ENCODE assay signal across 9 mouse cellular contexts in the genomic region with DNA sequence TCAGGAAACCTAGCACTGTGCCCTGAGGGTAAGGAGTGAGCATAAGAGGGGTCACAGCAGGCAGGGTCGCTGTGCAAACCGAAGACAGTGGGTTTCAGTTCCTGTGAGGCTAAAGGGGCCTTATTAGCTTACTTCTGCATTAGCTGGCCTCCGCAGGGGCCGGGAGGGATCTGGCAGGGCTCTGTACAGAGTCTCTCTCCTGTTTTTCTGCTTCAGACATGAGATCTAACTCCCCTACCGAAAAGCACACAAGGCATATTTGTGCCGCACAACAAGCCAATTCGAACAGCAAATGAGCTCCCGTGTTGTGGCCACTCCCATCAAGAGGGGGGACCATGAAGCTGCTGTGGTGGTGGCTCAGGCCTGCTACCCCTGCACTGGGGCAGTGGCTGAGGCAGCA. TPM values are rescaled to one million over a fixed set of nuclear protein-coding genes. Genes with fewer than 3 reads are reported as not detected.
A peak's percentile ranks its signal among the peaks of the same experiment; 100 is the strongest.
DNase-seq lines count a peak whose midpoint lies in the region; ATAC-seq and TF ChIP-seq lines count a peak whose summit lies in the region.
"Had no signal": no experiment of that assay in that cellular context is flagged by ENCODE, and none has a peak within 500 bp of the region (broad histone marks: within the 10 kb centered on the region; RNA-seq: fewer than 3 reads in every experiment).

No protein-coding gene starts in this region.

- peak overlapping the region; percentile 14 for H3K9ac ChIP-seq in kidney, embryonic 16.5 days (replicated peaks; ENCODE audit: low read length)
- peak overlapping the region; percentile 57; the same call in 1 of the 2 replicates for H3K9ac ChIP-seq in ES-E14 (ENCODE audit: insufficient read depth, low read depth, low read length, poor library complexity, severe bottlenecking)
- no peak overlapping the region for H3K9ac ChIP-seq in forebrain, embryonic 15.5 days (replicated peaks)

- H3K27me3 ChIP-seq in kidney, embryonic 16.5 days (ENCODE audit: insufficient read depth, low read length) = no peaks in the 10 kb centered on the region
- 0 out of 2 replicates have a peak, but pooled peaks cover 3% of the 10 kb centered on the region for H3K27me3 ChIP-seq in forebrain, embryonic 15.5 days

- no peaks in the 10 kb centered on the region for H3K36me3 ChIP-seq in kidney, embryonic 16.5 days (ENCODE audit: insufficient read depth, low read length)
- H3K36me3 ChIP-seq in ES-E14 (ENCODE audit: control insufficient read depth, insufficient read depth, low read length, poor library complexity, severe bottlenecking) (no peaks in the 10 kb centered on the region), macrophage (ENCODE audit: inconsistent target) (no peaks in the 10 kb centered on the region)
- no peaks in the 10 kb centered on the region for H3K36me3 ChIP-seq in forebrain, embryonic 15.5 days

- WGBS in kidney, embryonic 16.5 days = 39% methylated on average over 8 of the region's 8 CpGs
- WGBS in forebrain, embryonic 15.5 days = 9% methylated on average over 8 of the region's 8 CpGs
- WGBS in macrophage (ENCODE audit: missing documents) = 3% methylated on average over 8 of the region's 8 CpGs

- no peak for DNase-seq in kidney, postnatal 14 days
- no peak for DNase-seq in ES-E14 (ENCODE audit: low read depth, low spot score)
- no peak for DNase-seq in ovary, postnatal 36 days (ENCODE audit: low spot score)
- no peak for DNase-seq in urinary bladder, postnatal 14 days (ENCODE audit: low spot score)
- no peak for DNase-seq in adrenal gland, postnatal 36 days

- peak overlapping the region; percentile 11 for H3K4me2 ChIP-seq in kidney, embryonic 16.5 days (replicated peaks; ENCODE audit: low read depth, low read length)
- H3K4me2 ChIP-seq in forebrain, embryonic 15.5 days (replicated peaks) = peak overlapping the region; percentile 12; the same call in 1 of the 2 replicates

- H3K79me2 ChIP-seq in macrophage (ENCODE audit: inconsistent target) = no peaks in the 10 kb centered on the region

- peak overlapping the region; percentile 62; the same call in 1 of the 2 replicates for H3K27ac ChIP-seq in kidney, embryonic 16.5 days (ENCODE audit: low read length)
- no peak overlapping the region; the same call in 1 of the 2 replicates for H3K27ac ChIP-seq in ES-E14 (ENCODE audit: insufficient read depth, low read depth, low read length, poor library complexity, severe bottlenecking)
- H3K27ac ChIP-seq in forebrain, embryonic 15.5 days (replicated peaks) = peak overlapping the region; percentile 42
- H3K27ac ChIP-seq in macrophage = peak overlapping the region; percentile 99

- in situ Hi-C loops in ES-E14 (cut with MboI; ENCODE audit: low sequenced_read_pairs in 2 of 2, unreplicated experiment in 2 of 2) = no loop called here

- no peak overlapping the region for H3K4me3 ChIP-seq in kidney, embryonic 16.5 days (ENCODE audit: low read length)
- H3K4me3 ChIP-seq in ES-E14 (ENCODE audit: insufficient read depth in 1 of 2, low read depth in 1 of 2, low read length in 2 of 2, poor library complexity in 1 of 2, severe bottlenecking in 1 of 2) = peak overlapping the region; percentile 53 to 58; a peak in 3 of 4 replicates
- H3K4me3 ChIP-seq in forebrain, embryonic 15.5 days = no peak overlapping the region
- no peak overlapping the region; the same call in 1 of the 2 replicates for H3K4me3 ChIP-seq in macrophage (ENCODE audit: inconsistent target)

- H3K9me3 ChIP-seq in kidney, embryonic 16.5 days (ENCODE audit: low read length) = no peaks in the 10 kb centered on the region
- H3K9me3 ChIP-seq in ES-E14 (ENCODE audit: control insufficient read depth, insufficient read depth, low read depth, low read length) = no peaks in the 10 kb centered on the region
- H3K9me3 ChIP-seq in forebrain, embryonic 15.5 days = no peaks in the 10 kb centered on the region

- peaks cover 51% of the 10 kb centered on the region for H3K4me1 ChIP-seq in kidney, embryonic 16.5 days (ENCODE audit: insufficient read depth, low read length)
- peaks cover 22 to 52% of the 10 kb centered on the region in 2 experiments for H3K4me1 ChIP-seq in ES-E14 (ENCODE audit: control insufficient read depth in 2 of 2, insufficient read depth in 2 of 2, low read length in 2 of 2, poor library complexity in 1 of 2)
- peaks cover 21% of the 10 kb centered on the region for H3K4me1 ChIP-seq in forebrain, embryonic 15.5 days

- no peak for ATAC-seq in kidney, embryonic 16.5 days (ENCODE audit: low FRiP score, low TSS enrichment)
- peak; percentile 44 for ATAC-seq in forebrain, embryonic 15.5 days (replicated peaks)

TF ChIP-seq in ES-E14, 5 proteins besides CTCF, POLR2A, EP300 and RAD21:
- TF ChIP-seq ZNF384 (IDR thresholded peaks at IDR 0.05; ENCODE audit: low read depth, low read length) (no peak), MAFK (IDR thresholded peaks at IDR 0.05; ENCODE audit: insufficient read depth, low read depth, low read length) (no peak), CHD2 (IDR thresholded peaks at IDR 0.05; ENCODE audit: low read depth, low read length) (no peak), ZC3H11A (IDR thresholded peaks at IDR 0.05; ENCODE audit: borderline replicate concordance, low read depth, low read length) (no peak), HCFC1 (IDR thresholded peaks at IDR 0.05; ENCODE audit: borderline replicate concordance, insufficient read depth, low read length) (no peak)

RNA-seq across cellular contexts. Expression of gene Tha1, which starts 5.6 kb away (rescaled TPM):
- 6.9 and 7.7 TPM in 2 replicates for polyA plus RNA-seq in kidney, embryonic 16.5 days (2015; fragmentation: Nextera tagmentation; extraction: Ambion mirVana)
- 1.2 and 3.1 TPM in 2 replicates for total RNA-seq in ES-E14 (2012; rRNA removed)
- 3.1 and 3.6 TPM in 2 replicates for polyA plus RNA-seq in forebrain, embryonic 15.5 days (2015; fragmentation: Nextera tagmentation; extraction: Ambion mirVana)
- 10 to 100 TPM; 12.7 to 60.0 (median 22.5) TPM for total RNA-seq in macrophage (2018; cell fraction: chromatin; rRNA removed)
- total RNA-seq in macrophage (2018; cell fraction: cytosol; rRNA removed) = 10 to 100 TPM in 1 of 26 experiments, 1 to 10 TPM in 25; 2.6 to 10.4 (median 6.4) TPM
- 10 to 100 TPM in 25 of 26 experiments, 1 to 10 TPM in 1; 9.3 to 48.0 (median 19.3) TPM for total RNA-seq in macrophage (2018; cell fraction: nucleus; rRNA removed)
- polyA plus RNA-seq in macrophage (2018) = 3.0 to 8.4 TPM (median 4.9 TPM) in 3 replicates
- 10 to 100 TPM; 10.3 to 13.3 TPM for total RNA-seq in adrenal gland, postnatal 36 days (2021)

RNA-seq across cellular contexts. Expression of gene Tmem235, which starts 18.3 kb away (rescaled TPM):
- polyA plus RNA-seq in kidney, embryonic 16.5 days (2015; fragmentation: Nextera tagmentation; extraction: Ambion mirVana) = not detected in 2 replicates
- 0.36 and 0.58 TPM in 2 replicates for total RNA-seq in ES-E14 (2012; rRNA removed)
- polyA plus RNA-seq in forebrain, embryonic 15.5 days (2015; fragmentation: Nextera tagmentation; extraction: Ambion mirVana) = not detected in 2 replicates
- total RNA-seq in macrophage (2018; cell fraction: chromatin; rRNA removed) = under 1 TPM in 2 of 26 experiments, not detected in 24; 0.45 to 0.88 TPM
- not detected for total RNA-seq in macrophage (2018; cell fraction: cytosol; rRNA removed)
- under 1 TPM in 1 of 26 experiments, not detected in 25; 0.37 TPM for total RNA-seq in macrophage (2018; cell fraction: nucleus; rRNA removed)
- polyA plus RNA-seq in macrophage (2018) = not detected in 3 replicates
- total RNA-seq in adrenal gland, postnatal 36 days (2021) = not detected
- polyA plus RNA-seq: gonadal fat pad, adult 2 months had no signal

RNA-seq across cellular contexts. Expression of gene Birc5, which starts 29.8 kb away (rescaled TPM):
- polyA plus RNA-seq in kidney, embryonic 16.5 days (2015; fragmentation: Nextera tagmentation; extraction: Ambion mirVana) = 284 and 298 TPM in 2 replicates
- total RNA-seq in ES-E14 (2012; rRNA removed) = 125 and 166 TPM in 2 replicates
- polyA plus RNA-seq in forebrain, embryonic 15.5 days (2015; fragmentation: Nextera tagmentation; extraction: Ambion mirVana) = 97.5 and 106 TPM in 2 replicates
- 10 to 100 TPM in 2 of 26 experiments, 1 to 10 TPM in 23, under 1 TPM in 1; 0.80 to 16.5 (median 4.9) TPM for total RNA-seq in macrophage (2018; cell fraction: chromatin; rRNA removed)
- total RNA-seq in macrophage (2018; cell fraction: cytosol; rRNA removed) = 10 to 100 TPM in 3 of 26 experiments, 1 to 10 TPM in 23; 1.3 to 12.6 (median 4.6) TPM
- 10 to 100 TPM in 1 of 26 experiments, 1 to 10 TPM in 25; 1.6 to 19.6 (median 3.5) TPM for total RNA-seq in macrophage (2018; cell fraction: nucleus; rRNA removed)
- 1.7 to 21.0 TPM (median 16.6 TPM) in 3 replicates for polyA plus RNA-seq in macrophage (2018)
- total RNA-seq in adrenal gland, postnatal 36 days (2021) = 1 to 10 TPM; 5.0 to 5.4 TPM

RNA-seq across cellular contexts. Expression of gene Tk1, which starts 53.0 kb away (rescaled TPM):
- 128 and 136 TPM in 2 replicates for polyA plus RNA-seq in kidney, embryonic 16.5 days (2015; fragmentation: Nextera tagmentation; extraction: Ambion mirVana)
- 77.5 and 89.3 TPM in 2 replicates for total RNA-seq in ES-E14 (2012; rRNA removed)
- 45.9 and 52.1 TPM in 2 replicates for polyA plus RNA-seq in forebrain, embryonic 15.5 days (2015; fragmentation: Nextera tagmentation; extraction: Ambion mirVana)
- 10 to 100 TPM in 14 of 26 experiments, 1 to 10 TPM in 11, under 1 TPM in 1; 0.92 to 30.5 (median 10.2) TPM for total RNA-seq in macrophage (2018; cell fraction: chromatin; rRNA removed)
- 1 to 10 TPM; 1.9 to 7.2 (median 3.2) TPM for total RNA-seq in macrophage (2018; cell fraction: cytosol; rRNA removed)
- total RNA-seq in macrophage (2018; cell fraction: nucleus; rRNA removed) = 10 to 100 TPM in 3 of 26 experiments, 1 to 10 TPM in 22, under 1 TPM in 1; 0.86 to 80.6 (median 3.9) TPM
- polyA plus RNA-seq in macrophage (2018) = 1.1 to 37.4 TPM (median 6.2 TPM) in 3 replicates
- total RNA-seq in adrenal gland, postnatal 36 days (2021) = 1 to 10 TPM; 7.9 to 8.8 TPM

RNA-seq across cellular contexts. Expression of gene Afmid, which starts 53.2 kb away (rescaled TPM):
- 5.8 and 6.1 TPM in 2 replicates for polyA plus RNA-seq in kidney, embryonic 16.5 days (2015; fragmentation: Nextera tagmentation; extraction: Ambion mirVana)
- 1.8 and 2.4 TPM in 2 replicates for total RNA-seq in ES-E14 (2012; rRNA removed)
- 5.3 and 6.4 TPM in 2 replicates for polyA plus RNA-seq in forebrain, embryonic 15.5 days (2015; fragmentation: Nextera tagmentation; extraction: Ambion mirVana)
- total RNA-seq in macrophage (2018; cell fraction: chromatin; rRNA removed) = 10 to 100 TPM in 23 of 26 experiments, 1 to 10 TPM in 3; 3.2 to 34.1 (median 21.9) TPM
- total RNA-seq in macrophage (2018; cell fraction: cytosol; rRNA removed) = 1 to 10 TPM; 1.0 to 3.6 (median 2.4) TPM
- 10 to 100 TPM in 12 of 26 experiments, 1 to 10 TPM in 14; 3.3 to 19.8 (median 9.4) TPM for total RNA-seq in macrophage (2018; cell fraction: nucleus; rRNA removed)
- 2.9 to 4.4 TPM (median 3.6 TPM) in 3 replicates for polyA plus RNA-seq in macrophage (2018)
- 1 to 10 TPM; 6.5 to 8.6 TPM for total RNA-seq in adrenal gland, postnatal 36 days (2021)

Comparison
In these comparisons a context has a peak if more than half of its experiments do, and no peak if none do; other contexts are left out.
1. H3K4me3 ChIP-seq: peak in ES-E14 (2 of 2); none in kidney, embryonic 16.5 days (single experiment), forebrain, embryonic 15.5 days (single experiment) and macrophage (single experiment).